Mouse (Mus musculus): ENCODE measurements around the gene Cep44.

The Cep44 gene

GRCm38 (mm10) chr8:56550558-56551360, at the start of gene Cep44, which contains the start of gene Fbxo8:
TSS of gene Cep44 (minus strand) at chr8:56551047.
TSS of gene Fbxo8 (plus strand) at chr8:56551090.
- peak; percentile 72 for DNase-seq (ENCODE audit: low spot score)

- DNase-seq (ENCODE audit: low spot score), result no peak
These were observed 40.7 kb upstream of the Cep44 start for GRCm38 (mm10) chr8:56591502-56591901.

- no peak for DNase-seq (ENCODE audit: low spot score)
These were observed 40.2 kb upstream of the Cep44 start for GRCm38 (mm10) chr8:56591084-56591483.

- DNase-seq (ENCODE audit: low spot score), result no peak
These were observed 38.2 kb upstream of the Cep44 start for GRCm38 (mm10) chr8:56589004-56589403.

- no peak for DNase-seq (ENCODE audit: low spot score)
These were observed 32.0 kb upstream of the Cep44 start for GRCm38 (mm10) chr8:56582841-56583240.

GRCm38 (mm10) chr8:56580918-56581317, 30.1 kb upstream of the Cep44 start:
- DNase-seq (ENCODE audit: low spot score), result no peak

GRCm38 (mm10) chr8:56566856-56567255, 16.0 kb upstream of the Cep44 start:
- no peak for DNase-seq (ENCODE audit: low spot score)

GRCm38 (mm10) chr8:56564399-56565047, 13.7 kb upstream of the Cep44 start:
- DNase-seq (ENCODE audit: low spot score), result no peak

- DNase-seq (ENCODE audit: low spot score), result no peak
These were observed 1.8 kb upstream of the Cep44 start for GRCm38 (mm10) chr8:56552551-56553103.

- DNase-seq (ENCODE audit: low spot score), result no peak
These were observed 1.2 kb upstream of the Cep44 start for GRCm38 (mm10) chr8:56552045-56552444.

- peak; percentile 65 for DNase-seq (ENCODE audit: low spot score)
These were observed 560 bp upstream of the Cep44 start for GRCm38 (mm10) chr8:56551361-56551852.

- no peak for DNase-seq (ENCODE audit: low spot score)
These were observed 3.0 kb downstream of the Cep44 start for GRCm38 (mm10) chr8:56547866-56548265.

- no peak for DNase-seq (ENCODE audit: low spot score)
These were observed 10.1 kb downstream of the Cep44 start for GRCm38 (mm10) chr8:56540706-56541105.

- DNase-seq (ENCODE audit: low spot score), result peak; percentile 70
These were observed 20.5 kb downstream of the Cep44 start for GRCm38 (mm10) chr8:56530359-56530758.

- DNase-seq (ENCODE audit: low spot score), result no peak
These were observed 22.0 kb downstream of the Cep44 start for GRCm38 (mm10) chr8:56528869-56529268.

GRCm38 (mm10) chr8:56521051-56521450, 29.8 kb downstream of the Cep44 start:
- DNase-seq (ENCODE audit: low spot score), result no peak

- no peak for DNase-seq (ENCODE audit: low spot score)
These were observed 30.6 kb downstream of the Cep44 start for GRCm38 (mm10) chr8:56520249-56520648.

- no peak for DNase-seq (ENCODE audit: low spot score)
These were observed 32.0 kb downstream of the Cep44 start for GRCm38 (mm10) chr8:56518848-56519247.

- DNase-seq (ENCODE audit: low spot score), result no peak
These were observed 41.8 kb downstream of the Cep44 start for GRCm38 (mm10) chr8:56508952-56509479.

GRCm38 (mm10) chr8:56508318-56508951, 42.4 kb downstream of the Cep44 start:
- DNase-seq (ENCODE audit: low spot score), result no peak

- DNase-seq (ENCODE audit: low spot score), result no peak
These were observed 48.9 kb downstream of the Cep44 start for GRCm38 (mm10) chr8:56501911-56502310.

GRCm38 (mm10) chr8:56489496-56489895, 61.4 kb downstream of the Cep44 start:
- DNase-seq (ENCODE audit: low spot score), result no peak

Data from urinary bladder, postnatal 25 days (tissue).